Mouse (Mus musculus) right cerebral cortex, postnatal 10 days (tissue): Measurements from ENCODE around the gene A130010J15Rik.
A peak's percentile ranks its signal among the peaks of the same experiment; 100 is the strongest.

ENCODE experiments used
- DNase-seq, 2 experiments: peaks; one replicate each; pipeline ENCODE4 v3.0.0; 2021; ENCODE audit warnings: low spot score in 2 of 2

The A130010J15Rik gene

DNA sequence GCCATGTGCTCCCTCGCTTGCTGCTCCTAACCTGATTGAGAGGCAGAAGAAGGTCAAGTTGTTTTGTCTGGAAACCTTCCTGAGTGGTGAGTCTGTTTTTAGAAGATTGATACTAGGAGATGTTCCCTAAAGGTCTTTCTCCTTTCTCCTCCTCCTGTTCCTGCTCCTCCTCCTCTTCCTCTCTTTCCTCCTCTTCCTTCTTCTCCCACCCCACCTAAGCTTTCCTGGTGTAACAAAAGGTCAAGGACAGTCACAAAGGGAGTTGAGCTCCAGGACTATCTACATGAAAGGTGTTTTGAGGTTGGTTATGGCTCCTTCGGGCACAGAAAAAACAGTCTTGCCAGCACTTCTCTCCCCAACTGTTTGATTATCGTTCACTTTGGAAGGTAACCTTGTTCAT lies at the start of gene A130010J15Rik:
Gene A130010J15Rik, plus strand, starts transcription at position 301 of the 400 bp plus-strand sequence.
- no peak for DNase-seq

DNA sequence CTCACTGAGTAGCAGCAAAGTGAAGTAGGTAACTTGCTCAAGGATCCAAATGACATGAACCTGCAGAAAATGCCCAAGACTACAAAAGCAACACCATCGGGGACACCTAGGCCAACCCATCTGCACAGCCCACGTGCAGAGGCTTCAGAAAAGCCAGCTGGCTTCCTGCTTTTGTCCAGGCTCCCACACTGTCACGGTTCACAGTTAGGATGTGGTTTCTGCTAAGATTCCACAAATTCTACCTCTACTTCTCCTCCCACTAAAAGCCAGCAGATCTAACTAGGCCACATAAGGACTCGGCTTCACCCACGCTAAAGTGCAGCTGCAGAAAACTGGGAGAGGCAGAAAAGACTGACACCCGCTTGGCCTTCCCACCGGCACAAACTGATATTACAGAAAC lies 45.1 kb upstream of the A130010J15Rik start:
- no peak for DNase-seq

DNA sequence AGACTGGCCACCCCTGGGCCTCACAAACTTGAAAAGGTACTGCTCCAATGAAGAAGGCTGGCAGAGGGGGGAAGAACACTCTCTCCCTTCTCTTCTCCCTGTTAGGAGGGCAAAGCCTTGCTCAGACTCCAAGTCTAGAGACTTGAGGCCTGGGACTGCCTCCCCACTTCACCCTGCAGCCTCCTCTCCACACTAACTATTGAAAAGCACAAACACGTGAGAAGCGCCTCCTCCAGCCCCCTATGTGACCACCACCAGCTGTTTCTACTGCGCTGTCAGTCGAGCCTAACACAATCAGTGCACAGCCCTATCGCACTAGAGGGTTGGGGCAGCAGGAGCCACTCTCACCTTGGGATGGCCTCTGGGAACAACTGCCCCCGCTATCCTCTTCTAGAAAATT lies 44.6 kb upstream of the A130010J15Rik start:
- no peak for DNase-seq

DNA sequence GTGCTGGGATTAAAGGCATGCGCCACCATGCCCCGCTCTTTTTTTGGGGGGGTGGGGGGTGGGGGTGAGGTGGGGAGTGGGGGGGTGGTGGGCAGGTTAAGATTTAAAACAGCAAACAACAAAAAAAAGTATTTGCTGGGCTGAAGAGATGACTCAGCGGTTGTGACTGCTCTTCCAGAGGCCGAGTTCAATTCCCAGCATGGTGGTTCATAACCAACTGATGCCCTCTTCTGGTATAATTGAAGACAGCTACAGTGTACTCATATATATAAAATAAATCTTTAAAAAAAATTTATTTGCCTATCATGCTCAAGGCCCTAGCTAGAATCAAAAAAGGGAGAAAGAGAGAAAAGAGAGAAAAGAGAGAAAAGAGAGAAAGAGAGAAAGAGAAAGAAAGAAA lies 42.0 kb upstream of the A130010J15Rik start:
- DNase-seq, result no peak

DNA sequence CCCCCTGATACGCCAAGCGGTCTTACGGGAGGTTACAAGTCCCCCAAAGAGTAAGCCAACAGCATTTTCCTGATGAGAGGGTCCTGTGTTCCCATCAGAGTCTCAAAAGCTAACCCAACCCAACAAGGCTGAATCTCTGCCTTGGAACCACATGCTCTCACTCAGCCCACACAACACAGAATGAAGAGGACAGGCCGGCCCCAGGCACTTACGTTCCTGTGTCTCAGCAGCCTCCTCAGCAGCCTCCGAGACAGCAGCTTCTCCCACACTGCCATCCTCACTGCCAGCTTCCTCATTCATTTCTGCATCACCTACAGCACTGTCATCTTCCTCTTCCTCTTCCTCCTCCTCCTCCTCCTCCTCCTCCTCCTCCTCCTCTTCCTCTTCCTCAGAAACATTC lies 39.8 kb upstream of the A130010J15Rik start:
- no peak for DNase-seq

DNA sequence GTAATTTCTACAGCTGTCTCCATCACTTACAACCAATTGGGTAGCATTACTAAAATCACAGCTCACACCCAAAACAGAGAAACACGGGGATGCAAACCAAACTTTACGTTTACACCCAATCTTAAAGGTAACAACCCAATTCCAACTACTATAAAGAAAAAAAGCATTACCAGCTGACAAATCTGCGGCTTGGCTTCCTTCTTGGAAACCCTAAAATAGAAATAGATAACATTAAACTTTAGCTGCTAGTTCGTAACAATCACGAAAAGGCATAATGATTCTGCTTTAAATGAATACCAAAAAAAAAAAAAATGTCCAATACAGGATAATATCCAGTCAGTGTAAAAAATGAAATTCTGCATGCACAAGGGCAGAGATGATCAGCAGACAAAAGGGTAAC lies 38.5 kb upstream of the A130010J15Rik start:
- no peak for DNase-seq

DNA sequence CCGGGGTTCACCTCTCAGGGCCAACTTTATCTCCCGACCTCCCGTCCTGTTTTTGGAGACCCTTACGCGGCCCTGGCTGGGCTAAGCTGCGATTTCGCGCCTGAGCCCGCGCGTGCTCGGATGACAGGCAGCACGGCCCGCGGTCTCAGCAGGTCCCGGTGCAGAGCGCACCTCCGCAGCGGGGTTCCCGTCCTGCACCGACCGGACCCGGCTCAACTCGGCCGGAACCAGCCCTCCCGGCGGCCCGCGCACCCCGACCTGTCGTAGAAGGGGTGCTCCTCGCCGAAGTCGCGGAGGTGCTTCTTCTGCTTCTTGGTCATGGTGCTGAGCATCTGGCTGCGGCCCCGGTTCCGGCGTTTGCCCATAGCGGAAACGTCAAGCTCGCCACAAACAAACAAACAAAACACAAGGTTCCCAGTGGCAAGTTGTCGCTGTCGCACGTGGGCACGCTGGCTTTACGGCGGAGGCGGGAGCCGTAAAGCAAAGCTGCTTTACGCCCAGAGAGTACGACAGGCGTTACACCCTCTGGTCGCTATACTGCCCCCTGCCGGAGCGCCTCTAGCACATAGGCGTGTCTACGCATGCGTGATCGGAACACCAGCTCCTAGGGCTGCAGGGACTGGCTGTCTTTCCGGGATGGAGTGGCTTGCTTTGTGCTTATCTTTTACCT lies 37.9 kb upstream of the A130010J15Rik start, which contains the start of gene Diexf:
Gene Diexf, minus strand, starts transcription at position 487 of the 670 bp plus-strand sequence.
- peak; percentile 96 to 99 for DNase-seq

DNA sequence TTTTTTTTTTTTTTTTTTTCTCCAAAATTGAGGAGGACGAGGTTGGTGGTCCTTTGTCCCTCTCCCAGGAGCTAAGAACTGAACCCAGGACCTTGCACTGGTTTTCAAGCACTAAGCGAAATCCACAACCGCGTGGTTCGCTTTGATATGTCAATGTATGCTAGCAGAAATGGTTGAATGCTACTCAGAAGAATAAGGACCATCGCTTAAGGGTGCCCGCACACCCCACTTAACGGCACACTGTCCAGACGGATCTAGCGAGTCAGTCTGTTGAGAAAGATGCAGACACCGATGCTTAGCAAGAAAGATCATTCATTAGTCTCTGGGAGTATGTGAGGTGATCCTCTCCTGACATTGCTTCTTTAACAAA lies 37.4 kb upstream of the A130010J15Rik start:
- peak in 1 of 2 experiments; percentile 49 for DNase-seq

DNA sequence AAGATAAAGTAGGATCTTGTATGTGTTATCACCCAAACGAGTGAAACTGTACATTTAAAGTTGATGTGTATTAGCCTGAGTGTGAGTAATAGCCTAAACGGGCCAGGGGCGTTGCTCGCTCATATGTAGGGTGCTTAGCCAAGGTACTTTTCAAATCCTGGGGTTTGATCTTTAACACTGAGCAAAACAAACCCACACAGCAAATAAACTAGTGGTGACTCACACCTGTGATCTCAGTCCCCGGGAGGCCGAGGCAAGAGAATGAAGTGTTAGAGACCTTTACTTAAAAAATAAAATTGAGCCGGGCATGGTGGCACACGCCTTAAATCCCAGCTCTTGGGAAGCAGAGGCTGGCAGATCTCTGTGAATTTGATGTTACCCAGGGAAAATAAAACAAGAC lies 37.0 kb upstream of the A130010J15Rik start:
- no peak for DNase-seq

DNA sequence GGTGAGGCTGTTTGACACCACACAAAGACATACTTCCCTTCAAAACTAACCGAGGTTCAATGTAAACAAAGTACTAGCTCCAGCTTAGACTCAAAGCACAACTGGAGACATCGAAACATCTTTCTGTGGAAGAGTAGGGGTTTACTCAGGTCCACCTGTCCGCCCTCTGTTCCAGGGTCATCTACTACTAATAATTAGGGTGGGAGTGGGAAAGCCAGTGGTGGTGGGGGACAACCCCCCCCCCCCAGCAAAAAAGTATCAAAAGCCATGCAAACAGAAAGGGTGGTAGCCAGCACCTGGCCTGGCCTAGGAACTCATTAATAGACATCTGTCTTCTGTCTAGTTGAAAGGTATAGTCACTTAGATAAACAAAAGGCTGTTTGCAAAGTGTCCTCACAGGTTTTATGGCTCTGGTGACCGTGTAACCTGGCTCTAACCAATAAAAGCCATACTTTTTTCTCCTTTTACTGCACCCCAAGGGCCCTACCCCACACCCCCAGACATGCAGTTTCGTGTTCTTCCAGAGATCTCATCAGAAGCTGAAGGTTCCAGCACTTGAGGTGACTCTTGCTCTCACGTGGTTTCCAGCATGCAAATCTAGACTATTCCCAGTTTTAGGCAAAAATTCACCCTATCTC lies 36.4 kb upstream of the A130010J15Rik start:
- DNase-seq, result no peak

DNA sequence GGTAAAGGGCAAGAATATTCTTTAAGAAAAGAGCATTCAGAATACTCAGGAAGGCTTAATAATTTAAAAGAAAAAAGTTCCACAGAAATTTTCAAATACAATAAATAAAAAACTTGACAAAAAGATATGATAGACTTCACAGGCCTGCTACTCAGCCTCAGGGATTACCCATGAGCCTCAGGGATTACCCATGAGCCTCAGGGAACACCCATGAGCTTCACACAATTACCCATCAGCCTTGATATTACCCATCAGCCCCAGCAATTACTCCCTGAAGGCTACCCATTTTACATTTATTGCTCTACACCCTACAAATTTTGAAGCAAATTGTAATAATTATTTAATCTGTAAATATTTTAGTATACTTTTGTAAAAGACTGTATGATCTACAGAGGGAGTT lies 35.5 kb upstream of the A130010J15Rik start:
- DNase-seq, result no peak

DNA sequence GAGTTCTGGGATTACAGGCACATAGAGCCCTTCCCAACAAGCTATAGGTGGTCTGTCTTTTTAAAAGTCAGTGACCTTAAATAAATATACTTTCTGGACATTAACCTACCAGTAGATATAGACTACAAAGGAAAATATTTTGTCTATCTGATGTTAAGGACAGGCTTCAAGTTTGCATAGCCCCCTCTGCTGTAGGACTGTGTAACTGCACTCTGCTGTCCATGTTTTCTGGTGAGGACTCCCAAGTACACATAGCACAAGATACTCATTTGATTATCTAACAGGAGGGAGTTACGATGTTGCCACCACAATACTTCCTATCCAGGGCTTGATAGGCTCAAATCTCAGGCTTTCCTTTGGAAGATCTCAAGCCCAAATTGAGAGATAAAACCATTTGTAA lies 34.1 kb upstream of the A130010J15Rik start:
- DNase-seq, result no peak

DNA sequence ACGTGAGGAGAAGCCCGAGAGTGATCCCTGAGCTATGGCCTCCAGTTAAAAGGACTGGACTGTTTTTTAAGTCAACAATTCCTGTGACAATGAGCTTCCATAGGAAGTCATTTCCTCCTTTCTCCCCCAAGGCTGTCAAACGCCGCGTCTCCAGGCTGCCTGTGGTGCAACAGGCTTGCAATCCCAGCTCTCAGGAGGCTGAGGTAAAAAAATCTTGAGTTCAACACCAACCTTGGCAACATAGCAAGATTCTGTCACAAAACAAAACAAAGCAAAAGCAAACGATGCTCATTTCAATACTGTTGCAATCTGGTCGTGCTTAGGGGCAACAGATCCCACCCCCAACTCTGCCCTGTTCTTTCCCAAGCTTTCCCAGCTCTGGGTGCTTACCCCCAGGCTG lies 29.8 kb upstream of the A130010J15Rik start:
- no peak for DNase-seq

DNA sequence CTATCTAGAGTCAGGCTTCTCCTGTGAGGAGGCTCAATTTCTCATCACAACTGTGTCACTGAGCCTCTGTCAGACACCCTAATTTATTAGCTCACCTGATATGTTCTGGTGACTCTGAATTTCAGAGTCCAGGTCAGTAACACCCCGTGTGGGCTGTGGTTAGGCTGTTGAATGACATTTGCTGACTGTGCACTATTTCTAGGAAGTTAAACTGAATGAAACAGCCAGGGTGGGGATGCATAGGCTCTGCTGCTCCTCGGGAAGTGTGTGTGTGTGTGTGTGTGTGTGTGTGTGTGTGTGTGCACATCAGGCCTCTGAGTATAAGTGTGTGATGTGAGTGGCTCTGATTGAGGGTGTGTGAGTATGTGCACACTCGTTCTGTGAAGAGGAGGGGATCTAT lies 29.2 kb upstream of the A130010J15Rik start:
- no peak for DNase-seq

DNA sequence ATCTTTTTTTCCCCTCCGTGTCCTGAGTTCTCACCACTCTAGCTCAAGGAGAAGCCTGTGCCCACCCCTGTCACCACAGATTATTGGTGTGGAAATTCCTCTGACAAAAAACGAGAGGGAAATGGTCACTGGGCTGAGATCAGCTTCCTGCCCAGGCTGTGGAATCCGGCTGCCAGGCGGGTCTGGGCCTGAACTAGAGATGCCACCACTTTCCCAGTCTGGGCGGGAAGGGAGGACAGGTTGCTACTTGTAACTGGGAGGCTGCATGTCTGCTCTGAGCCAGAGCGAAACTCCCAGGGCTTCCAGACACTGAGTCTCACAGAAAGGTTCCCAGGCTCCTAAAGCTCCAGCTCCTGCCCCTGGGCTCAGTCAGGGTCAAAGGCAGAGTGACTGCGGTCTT lies 26.7 kb upstream of the A130010J15Rik start:
- DNase-seq, result no peak

DNA sequence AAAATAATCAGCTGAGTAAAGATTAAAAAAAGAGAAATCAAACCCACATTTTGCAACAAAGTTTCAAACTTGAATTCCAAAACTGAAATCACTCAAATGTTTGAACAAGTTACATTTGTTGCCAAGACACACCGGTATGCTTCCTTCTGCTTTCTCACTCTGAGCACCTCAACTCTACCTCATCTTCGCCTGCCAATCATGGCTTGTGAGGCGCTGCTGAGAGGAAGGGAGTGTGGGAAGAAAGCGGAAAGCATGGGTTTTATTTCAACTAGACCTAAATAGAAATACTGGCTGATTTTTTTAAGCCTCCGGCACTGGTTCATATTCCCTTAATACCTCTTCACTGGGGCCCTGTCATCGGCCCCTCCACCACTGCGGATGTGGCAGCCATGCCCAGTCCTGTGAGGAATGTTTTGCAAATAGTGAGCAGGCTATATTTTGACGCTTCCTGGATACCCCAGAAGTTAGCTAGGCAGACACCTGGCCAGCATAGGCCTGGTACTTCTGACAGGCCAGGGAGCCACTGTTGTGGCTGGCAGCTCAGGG lies 25.3 kb upstream of the A130010J15Rik start:
- no peak for DNase-seq

DNA sequence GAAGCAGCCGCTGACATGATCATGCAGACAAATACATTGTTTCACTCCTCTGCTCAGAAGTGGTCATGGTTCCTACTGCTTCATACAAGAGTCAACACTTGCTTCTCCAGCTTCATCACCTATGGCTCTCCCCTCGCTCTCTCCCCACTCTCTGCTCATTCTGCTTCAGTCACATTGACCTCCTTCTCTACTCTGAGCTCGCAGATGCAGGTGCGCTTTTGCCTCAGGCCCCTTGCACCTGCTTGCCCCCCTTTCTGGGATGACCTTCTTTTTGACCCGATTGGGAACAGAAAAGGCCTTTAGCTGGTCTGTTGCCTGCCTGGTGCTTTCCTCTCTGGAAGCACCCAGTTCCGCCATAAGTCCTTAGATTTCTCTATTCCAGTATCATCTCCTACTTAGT lies 23.3 kb upstream of the A130010J15Rik start:
- no peak for DNase-seq

DNA sequence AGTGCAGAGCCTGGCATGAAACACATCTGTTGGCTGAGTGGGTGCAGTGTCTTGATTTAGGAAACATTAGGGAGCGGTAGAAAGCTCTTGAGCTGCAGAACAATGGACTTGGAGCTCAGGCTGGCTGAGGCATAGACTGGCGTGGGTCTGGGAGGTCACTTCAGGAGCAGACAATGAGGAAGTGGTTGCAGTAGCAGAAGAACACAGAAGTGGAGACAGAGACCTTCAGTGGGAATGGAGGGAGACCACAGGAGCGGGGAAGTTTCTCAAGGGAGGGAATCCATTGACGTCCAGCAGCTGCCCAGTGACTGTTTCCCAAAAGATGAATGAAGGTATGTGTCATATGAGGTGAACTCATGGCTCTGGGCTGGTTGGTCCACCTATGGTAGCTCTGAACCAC lies 22.7 kb upstream of the A130010J15Rik start:
- DNase-seq, result no peak

DNA sequence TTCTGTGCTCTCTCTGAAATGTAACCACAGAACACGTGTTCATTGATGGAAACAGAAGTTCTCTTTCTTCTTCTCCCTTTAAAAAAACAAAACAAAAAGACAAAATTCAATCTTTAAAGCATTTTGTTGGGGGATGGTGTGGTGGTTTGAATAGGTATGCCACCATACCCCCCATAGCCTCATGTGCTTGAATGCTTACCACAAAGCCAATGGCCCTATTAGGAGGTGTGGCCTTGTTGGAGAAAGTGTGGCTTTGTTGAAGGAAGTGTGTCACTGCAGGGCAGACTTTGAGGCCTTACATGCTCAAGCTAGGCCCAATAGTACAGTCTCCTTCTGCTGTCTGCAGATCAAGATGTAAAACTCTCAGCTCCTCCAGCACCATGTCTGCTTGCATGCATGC lies 21.4 kb upstream of the A130010J15Rik start:
- no peak for DNase-seq

DNA sequence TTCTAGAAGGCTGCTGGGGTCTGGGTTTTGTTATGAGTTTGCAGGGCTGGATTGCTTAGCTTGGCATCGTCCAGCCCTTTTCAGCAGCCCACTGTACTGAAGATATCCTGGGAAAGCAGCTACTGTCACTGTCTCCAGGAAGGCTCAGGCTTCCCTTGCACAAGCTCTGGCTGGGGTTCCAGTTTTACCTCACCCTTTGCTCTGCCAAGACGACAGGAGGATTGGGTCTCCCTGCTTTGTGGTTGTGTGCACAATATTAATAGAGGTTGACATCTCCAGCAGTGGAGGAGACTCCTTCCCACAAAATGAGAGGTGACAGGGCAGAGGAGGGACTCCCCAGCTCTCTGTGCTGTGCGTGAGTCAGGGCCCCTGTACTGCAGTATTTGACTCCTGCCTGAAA lies 18.6 kb upstream of the A130010J15Rik start:
- no peak for DNase-seq

DNA sequence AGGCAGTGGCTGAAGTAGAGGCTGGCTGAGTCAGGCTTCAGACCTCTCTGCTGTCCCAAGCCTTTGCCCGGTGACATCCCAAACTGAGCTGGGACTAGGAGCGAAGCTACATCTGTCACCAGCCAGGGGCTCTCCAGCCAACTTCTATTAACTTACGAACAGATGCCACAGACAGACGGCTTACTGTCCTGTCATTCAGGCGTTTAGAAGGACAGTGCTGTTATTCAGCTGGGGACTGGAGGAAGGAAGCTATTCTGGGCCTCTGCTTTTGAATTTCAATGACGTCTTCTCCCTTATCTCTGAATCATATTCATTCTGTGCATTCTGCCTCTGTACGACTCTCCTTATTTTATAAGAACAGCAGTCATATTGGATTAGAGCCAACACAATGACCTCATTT lies 16.7 kb upstream of the A130010J15Rik start:
- peak in 1 of 2 experiments; percentile 56 for DNase-seq

DNA sequence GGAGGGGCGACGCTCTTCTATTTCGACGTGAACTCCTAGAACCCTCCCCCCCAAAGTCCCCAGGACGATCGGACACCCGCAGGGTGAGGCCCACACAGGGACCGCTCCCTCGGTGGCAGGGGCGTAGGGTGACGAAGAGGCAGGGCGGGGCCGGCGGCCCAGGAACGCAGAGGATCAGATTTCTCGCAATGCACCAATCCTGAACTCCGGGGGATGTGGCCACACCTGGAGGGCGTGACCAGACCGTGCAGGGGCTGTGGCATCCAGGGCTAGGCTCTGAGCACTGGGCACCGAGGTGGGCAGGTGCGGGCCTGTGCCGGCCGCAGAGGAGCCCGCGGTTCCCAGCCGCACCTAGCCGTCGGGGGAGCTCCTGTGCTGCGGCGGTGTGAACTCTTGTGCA lies 15.0 kb upstream of the A130010J15Rik start, which contains the start of gene Irf6:
Gene Irf6, plus strand, starts transcription at position 240 of the 400 bp plus-strand sequence.
- DNase-seq, result no peak

DNA sequence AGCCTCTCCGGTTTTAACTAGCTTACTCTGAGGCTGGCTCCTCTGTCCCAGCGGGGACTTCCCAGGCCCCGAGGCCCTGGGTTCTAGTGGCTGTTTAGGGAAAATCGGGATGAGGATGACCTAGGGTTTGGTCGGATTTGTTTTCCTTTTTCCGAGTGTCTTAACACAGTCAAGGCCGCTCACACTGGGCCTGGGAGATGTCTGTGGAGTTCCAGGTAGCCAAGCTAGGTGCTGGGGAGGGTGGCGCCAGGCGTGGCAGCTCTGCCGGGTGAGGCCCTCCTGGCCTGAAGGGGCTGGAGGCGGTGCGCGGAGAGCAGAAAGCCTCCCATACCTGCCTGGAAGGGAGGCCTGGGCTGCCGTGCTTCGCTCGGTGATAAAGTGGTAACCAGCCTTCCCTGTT lies 14.3 kb upstream of the A130010J15Rik start:
- DNase-seq, result no peak
